Mouse (Mus musculus) liver, adult 2 months (tissue): ENCODE data around the gene Fez1. TPM values are rescaled to one million over a fixed set of nuclear protein-coding genes. Genes with fewer than 3 reads are reported as not detected.

Source experiments
- DNase-seq: peaks from one replicate; pipeline ENCODE4 v3.0.0-alpha.2; 2011; ENCODE audit warnings: low read depth, low spot score; ENCODE audit errors: extremely low read depth
- H3K27ac ChIP-seq: fragments of 200-500 bp; replicated peaks from 2 replicates; pipeline ENCODE4 v1.5.1; 2012; ENCODE audit warnings: low read depth, mild to moderate bottlenecking, control low read depth, inconsistent platforms, low read length; ENCODE audit not compliant: insufficient read depth
- H3K27me3 ChIP-seq: fragments of 200-500 bp; 2 replicates; pipeline ENCODE4 v1.6.1; 2012; ENCODE audit warnings: mild to moderate bottlenecking, moderate library complexity, low read length, inconsistent platforms; ENCODE audit not compliant: control insufficient read depth, insufficient read depth
- H3K36me3 ChIP-seq: fragments of 200-500 bp; 2 replicates; pipeline ENCODE4 v1.6.1; 2012; ENCODE audit warnings: low read length, inconsistent platforms; ENCODE audit not compliant: control insufficient read depth, insufficient read depth
- H3K4me1 ChIP-seq: fragments of 200-500 bp; 2 replicates; pipeline ENCODE4 v1.6.1; 2011; ENCODE audit warnings: low read length; ENCODE audit not compliant: control insufficient read depth, insufficient read depth
- H3K4me3 ChIP-seq: fragments of 200-500 bp; 2 replicates; pipeline ENCODE4 v1.5.1; 2011; ENCODE audit warnings: low read depth, mild to moderate bottlenecking, control low read depth, low read length, moderate library complexity; ENCODE audit not compliant: insufficient read depth
- H3K79me2 ChIP-seq: fragments of 200-500 bp; 2 replicates; pipeline ENCODE4 v1.6.1; 2012; ENCODE audit warnings: inconsistent platforms, mild to moderate bottlenecking, low read length, moderate library complexity; ENCODE audit not compliant: control insufficient read depth, insufficient read depth
- H3K9ac ChIP-seq: fragments of 200-500 bp; 2 replicates; pipeline ENCODE4 v1.6.1; 2012; ENCODE audit warnings: low read depth, mild to moderate bottlenecking, control low read depth, inconsistent platforms, low read length
- CTCF ChIP-seq: fragments of 200-500 bp; IDR thresholded peaks from 2 replicates; pipeline ENCODE4 v1.5.1; 2011; ENCODE audit warnings: low read depth, low read length, control low read depth
- POLR2A ChIP-seq: fragments of 200-500 bp; IDR thresholded peaks from 2 replicates; pipeline ENCODE4 v1.6.1; 2011; ENCODE audit warnings: low read length, control low read depth; ENCODE audit not compliant: insufficient read depth; ENCODE audit errors: extremely low read depth
- WGBS: fragments of 180-500 bp; shearing (Covaris S2); methylation state at CpG from one replicate; pipeline ENCODE4 v1.1.7; 2018; 5-methylcytosine and 5-hydroxymethylcytosine counted together
- polyA plus RNA-seq: library from polyadenylated mRNA; depleted of rRNA; stranded (reverse); fragments of >200 nt; gene quantifications from 2 replicates; pipeline ENCODE4 v1.2.3, GENCODE M21; 2012
- total RNA-seq: library from RNA; depleted of rRNA; stranded (reverse); fragments of >200 nt; gene quantifications from 2 replicates; pipeline ENCODE4 v1.2.3, GENCODE M21; 2014

The Fez1 gene
- total and polyA plus RNA-seq, 2 experiments, result 0.65 TPM; not detected in 1

DNA sequence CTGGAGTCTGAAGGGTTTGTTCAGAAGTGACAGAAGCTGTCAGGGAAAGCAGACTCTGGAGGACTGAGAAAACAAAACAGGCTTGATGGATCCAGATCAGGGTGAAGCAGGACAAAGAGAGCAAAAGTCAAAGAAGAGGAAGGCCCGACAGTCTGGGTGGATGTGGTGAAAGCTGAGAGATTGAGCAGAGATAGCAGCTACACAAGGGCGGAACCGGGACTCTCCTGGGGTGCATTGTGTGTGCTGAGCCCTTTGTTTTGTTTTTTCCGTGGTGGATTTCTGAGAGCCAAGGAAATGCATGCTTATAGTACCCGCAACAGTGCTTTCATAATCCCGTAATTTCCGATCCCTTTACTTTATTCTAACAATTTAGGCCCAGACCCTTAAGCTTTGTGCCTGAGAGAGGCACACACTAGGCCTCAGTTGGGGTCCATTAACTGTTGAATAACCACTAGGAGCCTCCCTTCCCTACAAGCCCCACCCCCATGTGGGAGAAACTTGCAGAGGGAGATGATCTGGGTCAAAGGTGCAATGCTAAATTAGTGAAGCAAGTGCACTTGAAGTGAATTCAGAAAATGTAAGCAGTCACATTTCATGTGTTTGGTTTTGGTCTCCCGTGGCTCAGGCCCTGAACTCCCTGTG, 35.9 kb downstream of the Fez1 start:
- Histone ChIP-seq H3K36me3 (no peaks in the 10 kb centered on the region), H3K27ac (no peak overlapping the region), H3K9ac (no peak overlapping the region), H3K4me1 (no peaks in the 10 kb centered on the region), H3K4me3 (no peak overlapping the region), H3K27me3 (no peaks in the 10 kb centered on the region), H3K79me2 (no peaks in the 10 kb centered on the region)
- no peak for DNase-seq
- 60% methylated on average over 8 of the region's 8 CpGs for WGBS
- no peak for TF ChIP-seq POLR2A
- no peak for TF ChIP-seq CTCF

DNA sequence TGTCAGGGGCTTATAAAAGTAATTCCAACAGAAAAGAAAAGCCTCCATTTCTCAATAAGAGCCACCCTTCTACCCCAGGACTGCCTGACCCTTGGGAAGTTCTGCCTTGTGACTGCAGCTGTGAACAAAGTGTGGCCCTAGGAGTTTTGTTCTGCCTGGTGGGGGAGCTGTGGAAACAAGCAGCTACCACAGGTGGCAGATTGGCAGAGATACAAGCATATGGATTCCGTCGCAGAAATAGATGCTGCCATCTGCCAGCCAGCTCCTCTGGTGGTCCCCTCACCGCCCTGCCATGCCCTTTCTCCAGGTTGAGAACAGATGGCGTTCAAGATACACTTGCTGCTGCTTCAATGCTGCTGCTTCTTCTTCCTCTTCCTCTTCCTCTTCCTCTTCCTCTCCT, 37.0 kb downstream of the Fez1 start:
- Histone ChIP-seq H3K27ac (no peak overlapping the region), H3K4me1 (peaks cover 3% of the 10 kb centered on the region; the same call in 1 of the 2 replicates), H3K9ac (no peak overlapping the region), H3K36me3 (no peaks in the 10 kb centered on the region), H3K27me3 (no peaks in the 10 kb centered on the region), H3K79me2 (no peaks in the 10 kb centered on the region), H3K4me3 (no peak overlapping the region)
- WGBS, result 64% methylated on average over 4 of the region's 4 CpGs
- TF ChIP-seq POLR2A (no peak), CTCF (no peak)
- no peak for DNase-seq

DNA sequence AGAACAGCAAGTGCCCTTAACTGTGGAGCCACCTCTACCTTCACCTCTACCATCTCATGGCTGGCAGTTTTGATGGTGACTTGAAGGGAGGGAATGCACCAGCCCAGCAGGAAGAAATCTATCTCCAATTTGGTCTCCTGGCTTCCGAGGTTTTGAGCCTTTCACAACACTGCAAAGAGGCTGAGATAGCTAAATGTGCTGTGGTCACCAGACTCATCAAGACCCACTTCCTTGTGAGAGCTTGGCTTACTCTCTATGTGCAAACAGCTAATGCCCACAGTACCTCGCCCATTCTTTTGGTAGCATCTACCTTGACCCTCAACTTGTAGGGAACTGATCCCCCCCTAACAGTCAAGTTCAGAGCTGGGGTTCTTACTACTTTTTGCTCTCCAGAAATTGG, 40.9 kb downstream of the Fez1 start:
- 84% methylated on average over 2 of the region's 2 CpGs for WGBS
- Histone ChIP-seq H3K79me2 (no peaks in the 10 kb centered on the region), H3K4me3 (no peak overlapping the region), H3K27ac (no peak overlapping the region), H3K27me3 (no peaks in the 10 kb centered on the region), H3K4me1 (peaks cover 7% of the 10 kb centered on the region; the same call in 1 of the 2 replicates), H3K9ac (no peak overlapping the region), H3K36me3 (no peaks in the 10 kb centered on the region)
- no peak for DNase-seq
- TF ChIP-seq CTCF (no peak), POLR2A (no peak)

- 32% methylated on average over 3 of the region's 3 CpGs for WGBS
- H3K27me3 ChIP-seq, result no peaks in the 10 kb centered on the region
- no peak overlapping the region for H3K4me3 ChIP-seq
- peak; percentile 78 for DNase-seq
- no peaks in the 10 kb centered on the region for H3K79me2 ChIP-seq
- H3K9ac ChIP-seq, result no peak overlapping the region
- H3K27ac ChIP-seq, result no peak overlapping the region
- TF ChIP-seq CTCF, result no peak
- no peak for TF ChIP-seq POLR2A
- peaks cover 7% of the 10 kb centered on the region; the same call in 1 of the 2 replicates for H3K4me1 ChIP-seq
- H3K36me3 ChIP-seq, result no peaks in the 10 kb centered on the region
Measured at GRCm38 (mm10) chr9:36863694-36864093, 42.0 kb downstream of the Fez1 start.

DNA sequence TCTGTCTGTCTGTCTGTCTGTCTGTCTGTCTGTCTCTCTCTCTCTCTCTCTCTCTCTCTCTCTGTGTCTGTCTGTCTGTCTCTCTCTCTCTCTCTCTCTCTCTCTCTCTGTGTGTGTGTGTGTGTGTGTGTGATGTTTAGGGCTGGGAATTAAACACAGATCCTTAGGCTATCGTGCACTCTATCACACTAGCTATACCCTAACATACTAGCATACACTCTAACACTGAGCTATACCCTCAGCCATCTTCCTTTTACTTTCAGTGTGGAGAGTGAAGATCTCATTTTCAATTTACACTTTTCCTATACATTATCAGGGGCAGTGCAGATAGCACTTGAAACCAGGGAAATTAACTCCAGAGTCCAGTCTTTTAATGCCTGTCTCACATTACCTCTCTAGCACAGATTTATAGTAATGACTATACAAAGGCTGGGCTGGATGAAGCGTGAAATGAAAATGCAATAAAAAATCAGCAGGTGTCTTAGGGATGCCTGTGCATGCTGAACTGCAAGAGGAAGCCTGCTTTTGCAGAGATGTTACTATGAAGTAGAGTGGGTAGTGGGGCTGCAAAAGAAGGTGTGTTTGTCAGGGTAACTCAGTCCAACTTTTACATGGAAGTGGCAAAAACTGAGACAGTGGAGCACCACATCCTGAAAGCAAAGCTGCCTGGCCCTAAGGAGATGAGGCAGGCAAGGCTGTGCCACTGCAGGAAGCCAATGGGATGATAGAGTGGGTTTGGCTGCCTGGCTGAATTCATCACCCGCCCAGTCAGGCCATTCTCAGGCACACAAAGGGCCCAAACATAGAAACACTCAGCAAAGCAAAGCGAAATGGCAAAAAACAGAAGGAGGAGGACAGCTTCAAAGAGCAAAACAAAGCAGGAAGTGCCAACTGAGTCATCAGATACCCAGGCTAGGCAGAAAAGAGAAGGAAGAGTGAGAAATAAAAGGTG, 43.5 kb downstream of the Fez1 start:
- Histone ChIP-seq H3K27ac (no peak overlapping the region), H3K4me3 (no peak overlapping the region), H3K36me3 (no peaks in the 10 kb centered on the region), H3K4me1 (peaks cover 7% of the 10 kb centered on the region; the same call in 1 of the 2 replicates), H3K27me3 (no peaks in the 10 kb centered on the region), H3K79me2 (no peaks in the 10 kb centered on the region), H3K9ac (no peak overlapping the region)
- WGBS, result 72% methylated on average over 4 of the region's 4 CpGs
- no peak for DNase-seq
- TF ChIP-seq CTCF (no peak), POLR2A (no peak)
